Mouse (Mus musculus) liver, adult (tissue): Measurements from ENCODE around the gene Olfr1316.

ENCODE experiments used
- GATA4 ChIP-seq: IDR thresholded peaks from 2 replicates; pipeline ENCODE4 v1.6.1; 2014; ENCODE audit warnings: mild to moderate bottlenecking, low read length; ENCODE audit not compliant: insufficient replicate concordance

The Olfr1316 gene

GRCm38 (mm10) chr2:112134877-112135276 lies at the start of gene Olfr1316:
Gene Olfr1316 (minus strand): TSS chr2:112134977.
- no peak for TF ChIP-seq GATA4

- no peak for TF ChIP-seq GATA4
Observed at GRCm38 (mm10) chr2:112153898-112154297, 19.1 kb upstream of the Olfr1316 start, which contains the start of gene Olfr1318. Gene Olfr1318 (plus strand): TSS chr2:112154198.

- TF ChIP-seq GATA4, result no peak
Observed at GRCm38 (mm10) chr2:112140029-112140428, 5.3 kb upstream of the Olfr1316 start, which contains the start of gene Olfr1317. Gene Olfr1317 (plus strand): TSS chr2:112140329.

- no peak for TF ChIP-seq GATA4
Observed at GRCm38 (mm10) chr2:112115340-112115739, 19.4 kb downstream of the Olfr1316 start, which contains the start of gene Olfr1315-ps1. Gene Olfr1315-ps1 (minus strand): TSS chr2:112115440.

GRCm38 (mm10) chr2:112096681-112097080 lies 38.1 kb downstream of the Olfr1316 start, which contains the start of gene Olfr1314:
Gene Olfr1314 (minus strand): TSS chr2:112096781.
- no peak for TF ChIP-seq GATA4

GRCm38 (mm10) chr2:112077743-112078142 lies 57.0 kb downstream of the Olfr1316 start, which contains the start of gene Olfr1313:
Gene Olfr1313 (minus strand): TSS chr2:112077843.
- TF ChIP-seq GATA4, result no peak
